Mouse (Mus musculus) hindlimb bud, embryonic 11.5 days (tissue): ENCODE measurements around the gene Slc24a2.

ENCODE experiments used
- DNase-seq: peaks from one replicate; pipeline ENCODE4 v3.0.0-alpha.2; 2012; ENCODE audit warnings: low read depth, low spot score; ENCODE audit errors: extremely low spot score

Gene Slc24a2

GRCm38 (mm10) chr4:87119758-87120157, 110.5 kb downstream of the Slc24a2 start:
- no peak for DNase-seq

- no peak for DNase-seq
These were observed 114.6 kb downstream of the Slc24a2 start for GRCm38 (mm10) chr4:87115726-87116125.

- DNase-seq = no peak
These were observed 120.8 kb downstream of the Slc24a2 start for GRCm38 (mm10) chr4:87109331-87110059.

GRCm38 (mm10) chr4:87100936-87101335, 129.3 kb downstream of the Slc24a2 start:
- DNase-seq = no peak

- DNase-seq = no peak
These were observed 134.1 kb downstream of the Slc24a2 start for GRCm38 (mm10) chr4:87096186-87096585.

GRCm38 (mm10) chr4:87093612-87094011, 136.7 kb downstream of the Slc24a2 start:
- no peak for DNase-seq

GRCm38 (mm10) chr4:87090841-87091240, 139.4 kb downstream of the Slc24a2 start:
- no peak for DNase-seq

- no peak for DNase-seq
These were observed 141.6 kb downstream of the Slc24a2 start for GRCm38 (mm10) chr4:87088713-87089112.

- DNase-seq = no peak
These were observed 142.7 kb downstream of the Slc24a2 start for GRCm38 (mm10) chr4:87087597-87087996.

- no peak for DNase-seq
These were observed 143.2 kb downstream of the Slc24a2 start for GRCm38 (mm10) chr4:87086933-87087577.

- no peak for DNase-seq
These were observed 149.0 kb downstream of the Slc24a2 start for GRCm38 (mm10) chr4:87081321-87081720.

GRCm38 (mm10) chr4:87079305-87079704, 151.0 kb downstream of the Slc24a2 start:
- no peak for DNase-seq

- no peak for DNase-seq
These were observed 151.6 kb downstream of the Slc24a2 start for GRCm38 (mm10) chr4:87078726-87079125.

GRCm38 (mm10) chr4:87075761-87076160, 154.5 kb downstream of the Slc24a2 start:
- DNase-seq = no peak

- no peak for DNase-seq
These were observed 162.2 kb downstream of the Slc24a2 start for GRCm38 (mm10) chr4:87068121-87068520.

- DNase-seq = no peak
These were observed 165.1 kb downstream of the Slc24a2 start for GRCm38 (mm10) chr4:87065227-87065626.

GRCm38 (mm10) chr4:87064561-87064960, 165.7 kb downstream of the Slc24a2 start:
- DNase-seq = no peak

- no peak for DNase-seq
These were observed 167.5 kb downstream of the Slc24a2 start for GRCm38 (mm10) chr4:87062771-87063253.

- no peak for DNase-seq
These were observed 168.6 kb downstream of the Slc24a2 start for GRCm38 (mm10) chr4:87061696-87062095.

- no peak for DNase-seq
These were observed 172.7 kb downstream of the Slc24a2 start for GRCm38 (mm10) chr4:87057572-87057971.

- no peak for DNase-seq
These were observed 174.5 kb downstream of the Slc24a2 start for GRCm38 (mm10) chr4:87055768-87056167.

GRCm38 (mm10) chr4:87052881-87053280, 177.4 kb downstream of the Slc24a2 start:
- DNase-seq = no peak
